Mouse (Mus musculus): ENCODE measurements around the gene Lrmda.

Gene Lrmda

GRCm38 (mm10) chr14:22019252-22019948 is at the start of gene Lrmda:
Gene Lrmda, plus strand, starts transcription at chr14:22019712.
- DNase-seq: peak; percentile 31 to 49

DNA sequence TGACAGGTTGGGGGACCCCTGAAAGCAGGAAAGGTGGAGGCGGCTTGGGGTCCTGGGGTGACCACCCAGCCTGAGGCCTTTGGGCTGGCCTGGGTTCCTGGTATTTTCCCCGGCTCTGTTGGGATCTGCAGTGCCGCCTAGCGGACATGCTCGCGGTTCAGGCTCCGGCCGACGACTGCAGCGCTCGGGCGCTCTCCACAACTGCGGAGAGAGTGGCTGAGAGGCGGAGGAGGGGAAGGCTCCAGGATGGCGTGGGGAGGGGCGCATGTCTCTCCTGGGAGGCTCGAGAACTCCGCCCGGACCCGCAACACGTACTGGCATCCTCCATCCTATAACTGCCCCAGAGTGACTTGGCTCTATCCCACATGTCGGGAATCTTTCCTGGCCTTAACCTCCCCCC is 38.0 kb upstream of the Lrmda start:
- DNase-seq: peak; percentile 69 to 84

- DNase-seq: peak; percentile 15 to 31
These were observed 37.4 kb upstream of the Lrmda start for GRCm38 (mm10) chr14:21982096-21982591.

- DNase-seq: peak; percentile 16 to 36
These were observed 36.8 kb upstream of the Lrmda start for GRCm38 (mm10) chr14:21982592-21983310.

DNA sequence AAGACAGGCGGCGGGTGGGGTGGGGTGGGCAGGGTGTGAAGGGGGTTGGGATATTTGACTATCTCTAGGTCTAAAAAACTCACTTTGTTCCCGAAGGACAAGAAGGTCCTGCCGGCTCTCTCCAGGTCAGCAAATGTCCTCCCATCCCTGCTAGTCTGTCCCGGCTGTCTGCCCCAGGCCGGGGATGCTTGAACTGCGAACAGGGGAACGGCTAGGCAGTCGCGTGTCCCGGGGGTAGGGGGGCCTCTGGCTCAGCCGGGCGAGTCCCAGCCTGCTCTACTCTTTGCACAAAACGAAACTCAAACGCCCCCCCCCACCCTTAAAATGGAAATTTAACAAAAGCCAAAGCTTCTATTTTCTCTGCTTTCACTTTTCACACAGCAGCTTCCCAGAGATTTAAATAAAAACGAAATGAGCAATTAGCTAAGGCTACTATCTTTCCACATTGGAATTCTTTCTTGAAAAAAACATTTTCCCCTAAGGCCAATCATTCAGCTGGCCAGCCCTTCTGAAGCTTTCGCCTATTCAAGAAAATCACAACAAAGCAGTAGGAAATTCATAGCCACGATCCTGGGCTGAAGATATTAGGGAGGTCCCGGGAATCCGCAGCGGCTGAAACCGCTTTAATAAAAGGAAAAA is 36.1 kb upstream of the Lrmda start:
- peak; percentile 30 to 35 for DNase-seq

DNA sequence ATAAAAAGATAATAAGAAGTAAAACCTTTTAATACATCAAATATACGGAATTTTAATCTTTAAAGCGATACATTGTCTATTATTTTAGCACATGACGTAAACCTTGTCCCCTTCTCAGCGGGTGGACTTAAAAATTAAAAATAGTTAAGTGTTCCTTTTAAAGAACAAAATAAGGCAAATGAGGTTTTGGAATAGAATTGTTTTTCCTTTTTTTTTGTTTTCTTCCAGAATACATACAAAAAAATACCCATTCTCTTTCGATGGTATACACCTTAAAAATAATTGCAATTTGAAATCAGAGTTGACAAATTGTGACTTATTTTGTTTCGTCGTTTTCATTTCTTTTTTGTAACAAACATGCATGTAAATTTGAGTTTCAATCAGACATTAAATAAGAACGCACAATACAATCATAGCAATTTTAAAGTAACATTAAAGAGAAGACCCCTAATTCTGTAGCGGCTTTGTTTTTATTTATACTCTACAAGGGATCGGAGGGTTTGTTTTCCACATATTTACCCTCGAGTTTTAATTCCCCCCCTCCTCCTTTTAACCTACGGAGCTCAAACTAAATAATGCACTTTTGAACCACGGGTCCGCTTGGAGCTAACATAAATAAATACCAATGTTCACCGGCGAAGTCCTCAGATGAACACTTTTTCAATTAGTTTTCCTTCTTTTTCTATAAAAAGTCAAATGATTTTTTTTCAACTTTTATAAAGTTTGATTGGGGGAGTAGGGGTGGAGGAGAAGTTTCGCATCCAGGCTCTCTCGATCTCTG is 35.4 kb upstream of the Lrmda start:
- no peak for DNase-seq

GRCm38 (mm10) chr14:21984757-21985425 is 34.6 kb upstream of the Lrmda start:
- DNase-seq: peak; percentile 15 to 24

- no peak for DNase-seq
These were observed 34.0 kb upstream of the Lrmda start for GRCm38 (mm10) chr14:21985426-21985931.

DNA sequence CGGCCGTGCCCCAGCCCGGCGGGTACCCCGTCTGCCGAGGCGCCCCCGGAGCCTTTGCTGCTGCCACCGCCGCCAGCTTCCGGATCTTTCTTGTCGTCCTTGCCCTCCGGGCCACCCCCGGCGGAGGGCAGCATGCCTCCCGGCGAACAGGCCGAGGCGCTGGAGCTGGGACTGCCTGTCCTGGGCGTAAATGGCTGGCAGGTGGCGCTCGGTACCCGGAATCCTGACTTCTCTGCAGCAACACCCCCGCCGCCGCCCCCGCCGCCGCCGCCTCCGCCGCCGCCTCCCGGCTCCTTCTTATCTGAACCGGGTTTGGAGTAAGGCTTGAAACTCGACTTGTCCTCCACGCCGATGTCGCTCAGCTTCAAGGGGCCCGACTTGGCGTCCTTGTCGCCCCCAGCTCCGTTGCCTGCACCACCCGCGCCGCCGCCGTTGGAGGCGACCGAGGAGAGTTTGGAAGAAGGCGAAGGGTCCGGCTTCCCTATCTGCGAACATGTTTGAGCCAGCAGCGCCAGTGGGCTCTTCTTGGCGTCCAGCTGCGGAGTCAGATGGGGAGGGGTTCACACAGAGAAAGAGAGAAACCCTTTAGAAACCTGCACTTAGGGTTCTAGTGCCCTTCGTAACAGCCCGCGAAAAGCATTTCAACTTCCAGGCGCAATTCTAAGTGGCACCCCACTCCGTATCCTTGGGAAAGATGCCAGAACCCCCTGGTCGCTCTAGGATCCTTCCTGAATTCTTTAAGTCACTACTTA is 33.4 kb upstream of the Lrmda start:
- DNase-seq: peak; percentile 84 to 89

- peak; percentile 16 to 52 for DNase-seq
These were observed 32.5 kb upstream of the Lrmda start for GRCm38 (mm10) chr14:21986733-21987659.

DNA sequence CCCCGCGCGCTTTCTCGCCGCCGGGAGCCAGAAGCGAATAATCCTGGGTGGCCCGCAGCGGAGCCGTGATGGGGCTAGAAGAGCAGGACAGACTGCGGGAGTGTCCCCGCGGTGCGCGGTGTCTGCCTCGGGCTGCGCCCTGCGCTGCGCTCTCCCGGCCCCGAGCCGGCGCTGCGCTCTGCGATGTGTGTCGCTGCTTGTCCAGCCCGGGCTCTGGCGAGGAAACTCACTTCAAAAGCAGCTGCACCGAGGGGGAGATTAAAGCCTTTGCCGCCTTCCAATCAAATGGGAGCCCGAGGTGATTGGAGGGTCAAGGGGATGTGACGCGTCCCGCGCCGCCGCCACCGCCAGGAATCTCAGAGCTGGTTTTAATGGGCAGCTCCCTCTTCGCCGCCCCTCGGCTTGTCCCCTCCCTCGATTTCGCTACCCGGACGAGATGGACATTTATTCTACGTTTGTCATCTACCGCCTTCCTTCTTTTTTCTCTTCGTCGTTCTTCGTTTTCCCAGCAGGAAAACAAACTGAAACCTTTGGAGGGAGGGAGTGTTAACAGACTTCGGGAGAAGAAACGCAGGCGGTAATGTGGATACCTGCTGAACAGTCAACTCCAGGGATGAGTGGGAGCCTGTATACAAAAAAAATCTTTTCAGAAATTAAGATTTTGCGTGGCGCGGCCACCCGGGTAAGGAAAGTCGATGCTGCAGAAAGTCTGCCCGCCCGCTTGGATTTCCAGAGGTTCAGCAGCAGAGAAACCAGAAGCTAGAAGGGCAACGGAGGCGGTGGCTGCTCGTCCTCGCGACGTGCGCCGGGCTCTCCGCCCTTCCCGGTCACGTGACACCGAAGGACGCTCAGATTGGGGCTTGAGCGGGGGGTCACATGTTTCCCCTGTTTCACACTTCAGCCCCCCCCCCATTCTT is 31.6 kb upstream of the Lrmda start:
- peak; percentile 82 to 86 for DNase-seq

- peak; percentile 22 to 31 for DNase-seq
These were observed 30.8 kb upstream of the Lrmda start for GRCm38 (mm10) chr14:21988577-21989290.

GRCm38 (mm10) chr14:21989291-21989913 is 30.1 kb upstream of the Lrmda start, which contains the start of gene Zfp503:
Gene Zfp503, minus strand, starts transcription at chr14:21989601.
- peak; percentile 18 to 26 for DNase-seq

- peak in 1 of 2 experiments; percentile 9 for DNase-seq
These were observed 29.0 kb upstream of the Lrmda start for GRCm38 (mm10) chr14:21990321-21991021.

- no peak for DNase-seq
These were observed 28.2 kb upstream of the Lrmda start for GRCm38 (mm10) chr14:21991251-21991780.

- no peak for DNase-seq
These were observed 27.7 kb upstream of the Lrmda start for GRCm38 (mm10) chr14:21991856-21992255.

Measured in cerebellum, postnatal 25 days (tissue).